Mouse (Mus musculus): ENCODE measurements at regions not wholly inside any gene's neighbourhood (a gene's known extent, or its start where the extent isn't known, plus 50 kb on each side); places are given as distances from the start of the nearest gene placed in this dataset.

GRCm38 (mm10) chr10:105704472-105705235 lies 130.4 kb upstream of the Tmtc2 start:
- H3K9ac ChIP-seq = no peak overlapping the region
- H3K27ac ChIP-seq = no peak overlapping the region
- no peak for ATAC-seq (ENCODE audit: low FRiP score)
- H3K27me3 ChIP-seq (ENCODE audit: control insufficient read depth, insufficient read depth, low read length) = no peaks in the 10 kb centered on the region
- no peak overlapping the region for H3K4me3 ChIP-seq (replicated peaks; ENCODE audit: low read length)
- DNase-seq (ENCODE audit: low spot score) = no peak
- WGBS = 72% methylated on average over 6 of the region's 6 CpGs
- H3K4me1 ChIP-seq (replicated peaks; ENCODE audit: control insufficient read depth, insufficient read depth, low read length) = no peaks in the 10 kb centered on the region
- H3K4me2 ChIP-seq (replicated peaks) = no peak overlapping the region
- no peaks in the 10 kb centered on the region for H3K36me3 ChIP-seq (replicated peaks; ENCODE audit: control insufficient read depth, insufficient read depth)
- no peaks in the 10 kb centered on the region for H3K9me3 ChIP-seq (ENCODE audit: control insufficient read depth, low read length)

- Histone ChIP-seq H3K36me3 (replicated peaks; ENCODE audit: control insufficient read depth, insufficient read depth) (no peaks in the 10 kb centered on the region), H3K27ac (no peak overlapping the region), H3K9ac (no peak overlapping the region), H3K4me3 (replicated peaks; ENCODE audit: low read length) (no peak overlapping the region), H3K27me3 (ENCODE audit: control insufficient read depth, insufficient read depth, low read length) (no peaks in the 10 kb centered on the region), H3K4me1 (replicated peaks; ENCODE audit: control insufficient read depth, insufficient read depth, low read length) (peaks cover 5% of the 10 kb centered on the region), H3K9me3 (ENCODE audit: control insufficient read depth, low read length) (no peaks in the 10 kb centered on the region), H3K4me2 (replicated peaks) (no peak overlapping the region)
- no peak for DNase-seq (ENCODE audit: low spot score)
- ATAC-seq (ENCODE audit: low FRiP score) = peak; percentile 64; the same call in 1 of the 2 replicates
- 33% methylated on average over 4 of the region's 4 CpGs for WGBS
Observed at GRCm38 (mm10) chr10:105693131-105693530, 118.9 kb upstream of the Tmtc2 start.

- H3K27ac ChIP-seq = peak overlapping the region; percentile 32; the same call in 1 of the 2 replicates
- peaks cover 5% of the 10 kb centered on the region for H3K4me1 ChIP-seq (replicated peaks; ENCODE audit: control insufficient read depth, insufficient read depth, low read length)
- DNase-seq (ENCODE audit: low spot score) (peak; percentile 40), ATAC-seq (ENCODE audit: low FRiP score) (peak; percentile 71; the same call in 1 of the 2 replicates)
- H3K27me3 ChIP-seq (ENCODE audit: control insufficient read depth, insufficient read depth, low read length) = no peaks in the 10 kb centered on the region
- peak overlapping the region; percentile 24 for H3K4me2 ChIP-seq (replicated peaks)
- 26% methylated on average over 9 of the region's 9 CpGs for WGBS
- no peak overlapping the region for H3K4me3 ChIP-seq (replicated peaks; ENCODE audit: low read length)
- H3K9me3 ChIP-seq (ENCODE audit: control insufficient read depth, low read length) = 0 out of 2 replicates have a peak, but pooled peaks cover 4% of the 10 kb centered on the region
- no peak overlapping the region for H3K9ac ChIP-seq
- no peaks in the 10 kb centered on the region for H3K36me3 ChIP-seq (replicated peaks; ENCODE audit: control insufficient read depth, insufficient read depth)
Observed at GRCm38 (mm10) chr10:105689388-105689787, 115.1 kb upstream of the Tmtc2 start.

- ATAC-seq (ENCODE audit: low FRiP score) (no peak), DNase-seq (ENCODE audit: low spot score) (no peak)
- Histone ChIP-seq H3K4me1 (replicated peaks; ENCODE audit: control insufficient read depth, insufficient read depth, low read length) (peaks cover 5% of the 10 kb centered on the region), H3K9ac (no peak overlapping the region), H3K27me3 (ENCODE audit: control insufficient read depth, insufficient read depth, low read length) (no peaks in the 10 kb centered on the region), H3K4me3 (replicated peaks; ENCODE audit: low read length) (no peak overlapping the region), H3K9me3 (ENCODE audit: control insufficient read depth, low read length) (0 out of 2 replicates have a peak, but pooled peaks cover 4% of the 10 kb centered on the region), H3K27ac (peak overlapping the region; percentile 32), H3K4me2 (replicated peaks) (peak overlapping the region; percentile 24), H3K36me3 (replicated peaks; ENCODE audit: control insufficient read depth, insufficient read depth) (no peaks in the 10 kb centered on the region)
- 52% methylated on average over 9 of the region's 9 CpGs for WGBS
Observed at GRCm38 (mm10) chr10:105688879-105689278, 114.6 kb upstream of the Tmtc2 start.

GRCm38 (mm10) chr10:105686876-105687275 lies 112.6 kb upstream of the Tmtc2 start:
- DNase-seq (ENCODE audit: low spot score) (no peak), ATAC-seq (ENCODE audit: low FRiP score) (no peak)
- Histone ChIP-seq H3K27me3 (ENCODE audit: control insufficient read depth, insufficient read depth, low read length) (no peaks in the 10 kb centered on the region), H3K9me3 (ENCODE audit: control insufficient read depth, low read length) (0 out of 2 replicates have a peak, but pooled peaks cover 4% of the 10 kb centered on the region), H3K36me3 (replicated peaks; ENCODE audit: control insufficient read depth, insufficient read depth) (no peaks in the 10 kb centered on the region), H3K27ac (no peak overlapping the region), H3K4me1 (replicated peaks; ENCODE audit: control insufficient read depth, insufficient read depth, low read length) (peaks cover 5% of the 10 kb centered on the region), H3K4me3 (replicated peaks; ENCODE audit: low read length) (no peak overlapping the region), H3K4me2 (replicated peaks) (no peak overlapping the region), H3K9ac (no peak overlapping the region)
- WGBS = 82% methylated on average over 5 of the region's 5 CpGs

- 89% methylated on average over 6 of the region's 6 CpGs for WGBS
Observed at GRCm38 (mm10) chr10:105679598-105679997, 105.3 kb upstream of the Tmtc2 start.

GRCm38 (mm10) chr10:105666959-105667358 lies 92.7 kb upstream of the Tmtc2 start:
- H3K27ac ChIP-seq = no peak overlapping the region
- ATAC-seq (ENCODE audit: low FRiP score) = no peak
- H3K4me1 ChIP-seq (replicated peaks; ENCODE audit: control insufficient read depth, insufficient read depth, low read length) = no peaks in the 10 kb centered on the region
- WGBS = 92% methylated on average over 2 of the region's 2 CpGs
- H3K4me2 ChIP-seq (replicated peaks) = no peak overlapping the region
- no peak for DNase-seq (ENCODE audit: low spot score)
- no peak overlapping the region for H3K9ac ChIP-seq
- H3K36me3 ChIP-seq (replicated peaks; ENCODE audit: control insufficient read depth, insufficient read depth) = no peaks in the 10 kb centered on the region
- no peak overlapping the region for H3K4me3 ChIP-seq (replicated peaks; ENCODE audit: low read length)
- no peaks in the 10 kb centered on the region for H3K9me3 ChIP-seq (ENCODE audit: control insufficient read depth, low read length)
- H3K27me3 ChIP-seq (ENCODE audit: control insufficient read depth, insufficient read depth, low read length) = no peaks in the 10 kb centered on the region

More at GRCm38 (mm10) chr10:105679598-105679997, 105.3 kb upstream of the Tmtc2 start:
- no peaks in the 10 kb centered on the region for H3K27me3 ChIP-seq (ENCODE audit: control insufficient read depth, insufficient read depth, low read length)
- H3K4me2 ChIP-seq (replicated peaks) = no peak overlapping the region
- H3K4me3 ChIP-seq (replicated peaks; ENCODE audit: low read length) = no peak overlapping the region
- no peak overlapping the region for H3K27ac ChIP-seq
- no peaks in the 10 kb centered on the region for H3K36me3 ChIP-seq (replicated peaks; ENCODE audit: control insufficient read depth, insufficient read depth)
- H3K9ac ChIP-seq = no peak overlapping the region
- peaks cover 6% of the 10 kb centered on the region; the same call in 1 of the 2 replicates for H3K9me3 ChIP-seq (ENCODE audit: control insufficient read depth, low read length)
- ATAC-seq (ENCODE audit: low FRiP score) = no peak
- no peak for DNase-seq (ENCODE audit: low spot score)
- no peaks in the 10 kb centered on the region for H3K4me1 ChIP-seq (replicated peaks; ENCODE audit: control insufficient read depth, insufficient read depth, low read length)

GRCm38 (mm10) chr10:105660761-105661160 lies 86.5 kb upstream of the Tmtc2 start:
- no peak overlapping the region for H3K4me2 ChIP-seq (replicated peaks)
- no peak overlapping the region for H3K9ac ChIP-seq
- H3K4me3 ChIP-seq (replicated peaks; ENCODE audit: low read length) = no peak overlapping the region
- H3K27ac ChIP-seq = no peak overlapping the region
- H3K36me3 ChIP-seq (replicated peaks; ENCODE audit: control insufficient read depth, insufficient read depth) = no peaks in the 10 kb centered on the region
- no peaks in the 10 kb centered on the region for H3K4me1 ChIP-seq (replicated peaks; ENCODE audit: control insufficient read depth, insufficient read depth, low read length)
- no peak for DNase-seq (ENCODE audit: low spot score)
- ATAC-seq (ENCODE audit: low FRiP score) = no peak
- WGBS = 97% methylated on average over 7 of the region's 7 CpGs
- H3K9me3 ChIP-seq (ENCODE audit: control insufficient read depth, low read length) = no peaks in the 10 kb centered on the region
- H3K27me3 ChIP-seq (ENCODE audit: control insufficient read depth, insufficient read depth, low read length) = no peaks in the 10 kb centered on the region

GRCm38 (mm10) chr10:105656788-105657187 lies 82.5 kb upstream of the Tmtc2 start:
- no peaks in the 10 kb centered on the region for H3K9me3 ChIP-seq (ENCODE audit: control insufficient read depth, low read length)
- H3K4me1 ChIP-seq (replicated peaks; ENCODE audit: control insufficient read depth, insufficient read depth, low read length) = no peaks in the 10 kb centered on the region
- ATAC-seq (ENCODE audit: low FRiP score) = no peak
- DNase-seq (ENCODE audit: low spot score) = no peak
- no peak overlapping the region for H3K27ac ChIP-seq
- no peak overlapping the region for H3K4me2 ChIP-seq (replicated peaks)
- H3K27me3 ChIP-seq (ENCODE audit: control insufficient read depth, insufficient read depth, low read length) = no peaks in the 10 kb centered on the region
- no peak overlapping the region for H3K9ac ChIP-seq
- 67% methylated on average over 2 of the region's 2 CpGs for WGBS
- no peak overlapping the region for H3K4me3 ChIP-seq (replicated peaks; ENCODE audit: low read length)
- H3K36me3 ChIP-seq (replicated peaks; ENCODE audit: control insufficient read depth, insufficient read depth) = no peaks in the 10 kb centered on the region
